Mouse (Mus musculus) cerebellum, adult 9-11 months (tissue): ENCODE measurements around the gene Adprhl2.

Experiments
- DNase-seq: peaks from one replicate; pipeline ENCODE4 v3.0.0; 2022

Gene Adprhl2

DNA sequence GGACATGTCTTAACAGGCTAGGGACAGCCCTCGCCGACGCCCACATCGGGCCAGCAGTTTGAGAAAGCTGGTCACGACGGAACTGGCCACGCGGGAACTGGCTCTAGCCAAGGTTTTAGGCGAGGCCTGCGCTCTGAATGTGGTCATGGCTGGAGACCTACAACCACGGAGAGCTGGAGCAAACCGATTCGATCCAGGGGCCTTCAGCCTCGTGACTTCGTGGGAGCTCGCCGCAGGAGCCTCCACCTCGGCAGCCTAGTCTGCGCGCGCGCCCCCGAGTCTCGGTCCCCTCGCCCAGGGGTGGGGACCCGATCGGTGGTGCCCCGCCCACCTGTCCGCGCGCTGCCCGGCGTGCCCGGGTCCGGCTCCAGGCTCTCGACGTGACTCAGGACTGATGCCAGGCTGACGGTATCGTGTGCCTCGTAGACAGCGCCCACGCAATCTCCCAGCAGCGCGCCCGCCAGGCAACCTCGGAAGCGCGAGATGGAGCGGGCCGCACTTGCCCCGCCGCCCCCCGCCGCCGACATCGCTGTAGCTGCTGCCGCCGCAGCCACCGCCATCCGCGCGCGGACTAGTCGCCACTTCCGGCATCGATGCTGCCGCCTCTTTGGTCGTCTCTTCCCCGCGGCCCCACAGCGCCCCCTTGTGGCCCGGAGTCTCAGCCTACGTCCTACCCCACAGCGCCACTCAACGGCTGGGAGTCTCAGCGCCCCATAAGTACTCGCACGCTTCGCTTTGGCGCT is at the start of gene Adprhl2:
Gene Adprhl2, minus strand, starts transcription at position 593 of the 743 bp plus-strand sequence.
- DNase-seq = peak; percentile 97

DNA sequence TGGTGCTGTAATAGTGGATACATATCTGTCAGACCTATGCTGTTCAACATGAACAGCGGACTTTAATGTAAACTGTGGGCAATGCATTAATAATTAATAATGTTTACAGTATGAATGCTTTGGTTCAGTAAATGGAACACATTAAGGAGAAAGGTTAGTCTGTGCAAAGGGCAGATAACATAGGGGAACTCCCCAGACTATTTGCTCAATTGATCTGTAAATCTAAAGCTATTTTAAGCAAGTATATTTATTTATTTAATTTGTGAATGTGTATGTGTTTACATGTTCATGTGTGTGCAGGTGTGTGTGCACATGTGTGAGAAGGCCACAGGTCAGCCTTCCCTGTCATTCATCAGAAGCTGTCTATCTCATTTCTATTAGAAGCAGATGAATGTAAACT is 38.6 kb upstream of the Adprhl2 start:
- DNase-seq = no peak

DNA sequence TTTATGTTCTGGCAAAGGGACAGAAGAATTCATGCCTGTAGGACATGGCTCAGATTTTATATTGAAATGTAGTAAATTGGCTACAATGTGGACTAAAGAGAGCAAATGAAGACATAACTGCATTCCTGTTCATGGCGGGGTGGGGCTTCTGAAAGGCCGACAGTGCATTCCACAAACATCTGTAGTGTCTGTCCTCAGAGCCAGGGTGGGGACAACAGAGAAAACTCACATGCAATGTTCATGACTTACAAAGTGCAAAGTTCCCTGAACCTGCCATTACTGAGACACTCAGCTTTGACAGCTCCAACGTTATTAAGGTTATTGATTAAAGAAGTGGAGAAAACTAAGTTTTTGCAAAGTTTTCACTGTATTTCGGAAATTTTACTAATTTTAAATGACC is 21.9 kb upstream of the Adprhl2 start:
- no peak for DNase-seq

DNA sequence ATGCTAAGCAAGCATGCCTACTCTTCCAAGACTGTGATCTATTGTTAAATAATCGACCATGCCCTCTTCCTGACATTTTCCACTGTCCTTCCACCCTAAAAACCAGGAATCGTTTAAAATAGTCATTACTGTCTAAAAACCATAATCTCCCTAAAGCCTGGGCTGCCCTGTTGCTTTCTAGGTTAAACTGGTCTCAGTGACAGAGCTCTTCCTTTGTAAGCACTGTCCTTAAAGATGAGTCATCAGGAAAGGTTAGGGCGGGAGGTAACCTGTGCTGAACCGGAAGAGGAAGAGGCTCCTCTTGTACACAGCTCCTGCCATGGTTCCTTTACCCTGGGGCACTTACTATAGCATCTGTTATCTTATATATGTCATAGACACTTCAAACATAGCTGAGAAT is 18.0 kb upstream of the Adprhl2 start:
- DNase-seq = no peak

DNA sequence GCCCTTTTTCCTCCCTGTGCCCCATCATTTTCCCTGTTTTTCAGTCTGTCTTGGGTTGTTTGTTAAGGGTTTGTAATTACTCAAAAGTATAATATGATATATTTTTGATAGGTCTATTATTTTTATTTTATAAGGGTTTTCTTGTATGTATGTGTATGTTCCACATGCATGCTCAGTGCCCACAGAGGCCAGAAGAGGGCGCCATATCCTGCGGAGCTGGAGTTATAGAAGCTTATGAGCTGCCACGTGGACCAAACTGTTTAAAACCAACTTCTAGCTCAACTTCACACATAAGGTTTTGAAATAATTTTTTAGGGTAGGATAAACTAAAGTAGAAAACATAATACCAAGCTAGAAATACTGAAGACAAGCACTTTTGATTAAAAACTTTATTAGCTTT is 10.9 kb upstream of the Adprhl2 start:
- DNase-seq = no peak

DNA sequence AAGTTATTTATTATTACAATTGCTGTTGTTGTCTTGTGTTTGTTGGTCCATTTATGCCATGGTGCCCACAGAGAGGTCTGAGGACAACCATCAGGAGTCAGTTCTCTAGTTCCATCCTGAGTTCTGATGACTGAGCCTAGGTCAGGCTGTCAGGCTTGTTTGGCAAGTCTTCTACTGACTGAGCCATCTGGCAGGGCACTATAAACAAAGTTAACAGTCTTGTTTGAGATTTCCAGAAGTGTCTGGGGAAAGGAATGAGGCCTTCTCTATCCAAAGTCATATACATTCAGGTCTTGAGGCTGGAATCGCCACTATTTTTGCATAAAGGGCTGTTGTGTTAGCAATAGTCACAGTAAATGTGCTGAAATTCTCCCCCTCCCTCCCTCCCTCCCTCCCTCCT is 10.2 kb upstream of the Adprhl2 start:
- no peak for DNase-seq

DNA sequence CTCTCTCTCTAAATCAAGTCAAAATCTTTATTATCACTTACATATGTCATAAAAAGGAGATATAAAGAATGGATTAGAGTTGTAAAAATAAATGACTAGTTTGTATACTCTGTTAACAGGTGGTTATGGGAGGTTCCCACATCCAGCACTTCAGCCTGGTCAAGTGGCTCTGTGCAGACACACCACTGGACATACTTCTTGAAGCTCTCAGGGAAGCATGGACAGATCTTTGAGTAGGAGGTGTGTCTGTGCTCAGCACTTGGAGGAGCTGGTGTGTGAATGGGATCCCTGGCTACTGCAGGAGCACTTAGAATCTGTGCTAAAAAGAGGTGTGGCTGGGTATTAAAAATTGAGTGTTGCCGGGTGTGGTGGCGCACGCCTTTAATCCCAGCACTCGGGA is 8.8 kb upstream of the Adprhl2 start:
- no peak for DNase-seq

DNA sequence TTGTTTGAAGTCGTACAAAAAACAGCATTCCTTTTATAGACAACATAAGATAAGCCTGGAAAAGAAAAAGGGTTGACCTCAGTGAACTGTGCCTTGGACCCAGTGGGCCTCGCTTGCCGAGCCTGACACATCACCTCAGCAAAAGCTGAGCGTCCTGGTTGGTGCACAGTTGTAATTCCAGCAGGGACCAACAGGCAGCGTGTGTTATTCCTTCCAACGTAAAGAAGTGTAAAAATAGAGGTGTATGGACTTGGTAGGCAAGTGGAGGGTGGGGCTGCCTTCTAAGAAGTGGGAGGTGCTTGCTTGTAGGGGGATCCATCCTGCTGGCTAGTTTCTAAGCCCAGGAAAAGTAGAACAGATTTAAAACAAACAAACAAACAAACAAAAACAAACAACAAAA is 4.5 kb upstream of the Adprhl2 start:
- DNase-seq = no peak

DNA sequence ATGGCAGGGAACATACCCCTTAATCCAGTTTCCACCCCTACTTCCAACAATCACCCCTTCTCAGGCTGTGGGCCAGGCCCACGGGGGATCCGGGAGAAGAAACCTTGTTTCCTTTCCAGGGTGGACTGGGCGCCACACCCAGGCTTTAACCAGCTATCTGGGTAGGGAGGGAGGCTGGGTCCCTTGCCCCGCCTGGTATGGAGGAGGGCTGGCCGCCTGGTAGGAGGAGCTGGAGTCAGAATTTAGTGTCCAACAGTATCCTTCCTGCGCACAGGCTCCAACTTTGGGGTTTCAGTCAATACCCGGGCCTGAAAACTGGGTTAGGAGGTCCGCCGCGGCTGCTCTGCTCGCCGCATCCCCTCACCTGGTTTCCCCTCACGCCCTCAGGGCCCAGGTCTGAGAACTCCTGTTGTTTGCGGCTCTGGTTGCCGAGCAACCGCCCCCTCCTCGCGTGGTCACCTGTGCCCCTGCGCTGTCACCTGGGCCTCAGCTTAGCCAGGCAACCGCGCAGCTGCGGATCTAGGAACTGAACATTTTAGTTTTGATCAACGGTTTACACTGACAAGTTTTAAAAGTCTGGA is 3.9 kb upstream of the Adprhl2 start, which contains the start of gene Tekt2:
Gene Tekt2, minus strand, starts transcription at position 408 of the 581 bp plus-strand sequence.
- DNase-seq = no peak

DNA sequence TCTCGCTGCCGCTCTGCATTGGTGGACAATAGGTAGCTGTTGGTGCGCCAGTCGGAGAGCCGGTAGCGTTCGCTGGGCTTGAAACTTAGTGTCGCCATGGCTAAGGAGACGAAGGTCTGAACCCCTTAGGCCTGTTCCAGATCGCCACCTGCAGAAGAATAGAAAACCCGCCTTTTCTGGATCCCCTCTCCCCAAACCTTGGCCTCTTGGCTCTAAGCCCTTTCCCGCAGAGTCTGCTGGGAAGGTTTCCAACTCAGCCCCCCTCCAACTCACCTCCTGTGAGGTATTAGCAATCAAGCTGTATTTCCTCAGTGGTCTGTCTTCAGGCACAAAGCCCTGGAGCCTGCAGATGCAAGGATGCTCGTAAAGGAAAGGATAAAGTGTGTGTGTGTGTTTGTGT is 3.4 kb upstream of the Adprhl2 start:
- no peak for DNase-seq

DNA sequence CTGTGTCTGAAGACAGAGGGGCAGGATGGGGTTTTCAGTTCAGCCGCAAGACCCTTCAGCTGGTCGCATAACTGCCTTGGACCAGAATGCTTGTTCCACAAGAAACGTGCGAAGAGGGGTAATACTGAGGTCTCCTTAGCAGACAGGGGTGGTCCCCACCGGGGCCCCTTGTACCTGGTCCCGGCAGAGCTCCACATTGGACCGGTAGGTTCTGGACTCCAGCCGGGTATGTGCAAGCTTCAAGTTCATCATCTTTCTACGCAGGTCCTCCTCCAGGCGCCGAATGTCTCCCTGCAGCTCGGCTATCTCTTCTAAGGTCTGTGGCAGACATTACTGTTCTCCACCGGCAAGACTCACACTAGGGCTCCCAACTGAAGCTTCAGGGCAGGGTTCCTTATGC is 1.1 kb upstream of the Adprhl2 start:
- DNase-seq = peak; percentile 58

DNA sequence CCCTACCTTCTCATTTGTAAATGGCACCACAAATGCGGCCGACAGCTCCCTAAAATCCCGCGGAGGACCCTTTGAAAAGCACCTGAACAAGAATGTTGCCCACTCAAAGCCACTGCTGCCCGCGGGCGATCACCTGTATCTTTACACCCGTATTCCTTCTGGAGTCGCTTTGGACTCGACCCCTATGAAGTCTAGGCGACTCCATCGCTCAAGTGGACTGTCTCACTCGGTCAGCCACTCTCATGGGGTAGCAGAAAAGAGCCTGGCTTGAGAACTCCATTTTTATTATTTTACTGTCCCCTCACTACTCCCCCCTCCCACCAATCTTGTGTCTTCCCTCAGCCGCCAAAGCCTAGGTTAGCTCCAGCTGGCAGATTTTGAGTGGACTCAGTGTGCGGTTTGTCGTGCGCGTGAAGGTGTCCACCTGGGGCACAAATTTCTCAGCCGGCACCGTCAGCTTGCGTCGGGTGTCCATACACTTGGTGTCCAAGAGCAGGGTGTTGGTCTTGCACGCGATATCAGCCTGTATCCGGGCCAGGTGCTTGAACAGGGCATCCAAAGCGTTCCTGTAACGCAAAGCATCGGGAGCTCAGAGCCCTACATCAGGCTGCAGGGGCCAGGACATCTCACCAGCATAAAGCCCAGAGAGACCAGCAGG is 480 bp upstream of the Adprhl2 start:
- DNase-seq = peak; percentile 71

DNA sequence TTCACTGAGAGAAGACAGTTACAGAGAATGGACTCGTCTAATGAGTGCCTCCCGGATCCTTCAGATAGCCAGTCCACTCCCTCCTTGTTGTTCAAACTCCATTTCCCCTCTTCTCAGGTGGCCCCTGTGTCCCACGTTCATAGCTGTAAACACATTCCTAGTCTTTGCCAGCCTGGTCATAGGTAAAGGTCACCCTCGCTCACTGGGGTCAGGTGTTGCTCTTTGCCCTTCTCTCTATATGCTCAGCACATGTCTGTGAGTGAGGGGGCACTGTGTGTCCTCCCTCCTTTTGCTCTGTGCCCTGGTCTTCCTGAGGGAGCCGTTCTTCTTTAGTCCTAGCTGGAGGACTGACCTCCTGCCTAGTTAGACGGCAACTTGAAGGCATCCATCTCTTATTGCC is 1.7 kb downstream of the Adprhl2 start:
- no peak for DNase-seq

DNA sequence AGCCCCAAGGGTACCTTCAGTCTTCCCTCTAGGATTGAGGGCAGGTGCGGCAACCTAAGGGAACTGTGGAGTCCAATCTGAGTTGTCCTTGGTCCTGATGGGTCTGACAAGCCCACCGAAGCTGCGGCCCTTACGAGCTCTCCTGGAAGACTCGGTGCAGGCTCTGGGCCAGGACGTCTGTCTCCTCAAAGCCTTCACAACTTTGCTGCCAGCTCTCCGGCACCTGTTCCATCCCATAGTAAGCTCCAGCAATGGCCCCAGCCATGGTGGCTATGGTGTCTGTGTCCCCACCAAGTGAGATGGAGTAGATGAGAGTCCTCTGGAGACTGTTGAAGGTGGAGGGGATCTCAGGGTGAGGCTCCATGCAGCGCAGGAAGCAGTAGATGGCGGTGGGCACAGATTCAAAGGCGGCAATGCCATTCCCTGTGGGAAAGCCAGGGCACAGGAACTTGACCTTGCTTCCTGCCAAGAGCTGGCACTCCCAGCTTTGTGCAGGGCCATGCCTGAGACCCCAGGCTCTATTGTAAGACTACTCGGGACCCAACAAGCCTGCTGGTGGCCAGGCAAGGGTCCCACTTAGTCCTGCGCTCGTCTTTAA is 5.0 kb downstream of the Adprhl2 start:
- peak; percentile 40 for DNase-seq

DNA sequence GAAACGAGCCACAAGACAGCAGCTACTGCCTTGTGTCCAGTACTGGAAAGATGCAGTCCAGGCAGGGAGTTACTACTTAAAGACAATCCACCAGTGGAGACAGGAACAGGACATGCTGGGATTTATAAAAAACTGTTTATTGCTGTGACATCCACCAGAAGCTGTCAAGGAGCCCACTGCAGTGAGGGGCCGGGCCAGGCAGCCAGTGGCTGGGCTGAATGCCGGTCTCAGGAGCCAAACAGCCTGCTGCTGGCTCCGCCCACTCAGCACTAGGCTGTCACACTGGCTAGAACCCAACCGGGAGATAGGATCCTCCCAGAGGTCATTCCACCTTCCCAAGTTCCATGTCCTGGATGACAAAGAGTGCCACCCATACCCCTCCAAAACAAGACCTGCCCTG is 5.6 kb downstream of the Adprhl2 start:
- peak; percentile 47 for DNase-seq

DNA sequence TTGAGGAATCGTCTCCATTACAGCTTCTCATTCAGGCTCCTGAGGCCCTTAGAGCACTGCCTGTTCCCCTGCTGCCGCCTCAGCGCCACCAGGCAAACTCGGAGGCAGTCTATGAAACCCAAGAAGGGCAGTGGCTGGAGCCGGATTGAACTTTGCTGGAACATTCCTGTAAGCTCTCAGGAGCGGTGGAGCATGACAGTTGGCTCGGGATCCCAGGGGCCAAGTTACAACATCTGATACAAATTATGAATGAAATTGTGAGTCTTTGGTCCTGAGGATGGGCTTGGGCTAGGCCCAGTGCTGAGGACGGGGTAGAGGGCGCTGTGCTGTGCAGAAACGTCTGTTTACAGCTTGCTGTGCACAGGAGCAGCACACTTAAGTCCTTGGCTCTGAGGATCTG is 7.1 kb downstream of the Adprhl2 start:
- peak; percentile 13 for DNase-seq

DNA sequence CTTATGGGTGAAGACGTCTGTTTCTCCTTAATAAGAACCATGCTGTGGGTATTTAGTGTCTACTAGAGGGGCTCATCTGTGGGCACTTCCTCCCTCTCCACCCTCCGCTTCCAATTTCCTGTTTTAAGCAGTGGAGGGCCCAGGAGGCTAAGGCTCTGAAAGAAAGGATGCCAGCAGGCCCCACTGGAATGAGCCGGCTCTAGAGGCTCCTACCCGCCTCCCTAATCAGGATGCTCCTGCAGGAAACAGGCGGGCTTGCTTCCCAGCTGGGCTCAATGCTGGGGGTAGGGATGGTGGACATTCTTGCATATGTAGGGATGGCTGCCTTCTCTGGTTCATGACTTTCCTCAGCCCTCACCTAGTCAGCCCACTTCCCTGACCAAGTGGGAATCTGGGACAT is 8.3 kb downstream of the Adprhl2 start:
- no peak for DNase-seq

DNA sequence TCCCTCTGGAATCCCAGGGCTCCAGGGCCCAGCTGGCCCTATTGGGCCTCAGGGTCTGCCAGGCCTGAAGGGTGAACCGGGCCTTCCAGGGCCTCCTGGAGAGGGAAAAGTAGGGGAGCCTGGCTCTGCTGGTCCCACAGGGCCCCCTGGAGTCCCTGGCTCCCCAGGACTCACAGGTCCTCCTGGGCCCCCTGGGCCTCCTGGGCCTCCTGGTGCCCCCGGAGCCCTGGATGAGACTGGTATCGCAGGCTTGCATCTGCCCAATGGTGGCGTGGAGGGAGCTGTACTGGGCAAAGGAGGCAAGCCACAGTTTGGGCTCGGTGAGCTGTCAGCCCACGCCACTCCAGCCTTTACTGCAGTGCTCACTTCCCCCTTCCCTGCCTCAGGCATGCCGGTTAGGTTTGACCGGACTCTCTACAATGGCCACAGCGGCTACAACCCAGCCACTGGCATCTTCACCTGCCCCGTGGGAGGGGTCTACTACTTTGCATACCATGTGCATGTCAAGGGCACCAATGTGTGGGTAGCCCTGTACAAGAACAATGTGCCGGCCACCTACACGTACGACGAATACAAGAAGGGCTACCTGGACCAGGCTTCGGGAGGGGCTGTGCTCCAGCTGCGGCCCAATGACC is 9.8 kb downstream of the Adprhl2 start:
- no peak for DNase-seq

DNA sequence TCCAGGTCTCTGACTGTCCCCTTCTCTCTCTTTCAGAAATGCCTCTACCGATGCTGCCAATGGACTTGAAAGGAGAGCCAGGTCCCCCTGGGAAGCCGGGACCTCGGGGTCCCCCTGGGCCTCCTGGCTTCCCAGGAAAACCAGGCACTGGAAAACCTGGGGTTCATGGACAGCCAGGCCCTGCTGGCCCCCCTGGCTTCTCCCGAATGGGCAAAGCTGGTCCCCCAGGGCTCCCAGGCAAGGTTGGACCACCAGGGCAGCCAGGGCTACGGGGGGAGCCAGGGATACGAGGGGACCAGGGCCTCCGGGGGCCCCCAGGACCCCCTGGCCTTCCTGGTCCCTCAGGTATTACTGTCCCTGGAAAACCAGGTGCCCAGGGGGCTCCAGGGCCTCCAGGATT is 11.2 kb downstream of the Adprhl2 start:
- DNase-seq = peak; percentile 49

DNA sequence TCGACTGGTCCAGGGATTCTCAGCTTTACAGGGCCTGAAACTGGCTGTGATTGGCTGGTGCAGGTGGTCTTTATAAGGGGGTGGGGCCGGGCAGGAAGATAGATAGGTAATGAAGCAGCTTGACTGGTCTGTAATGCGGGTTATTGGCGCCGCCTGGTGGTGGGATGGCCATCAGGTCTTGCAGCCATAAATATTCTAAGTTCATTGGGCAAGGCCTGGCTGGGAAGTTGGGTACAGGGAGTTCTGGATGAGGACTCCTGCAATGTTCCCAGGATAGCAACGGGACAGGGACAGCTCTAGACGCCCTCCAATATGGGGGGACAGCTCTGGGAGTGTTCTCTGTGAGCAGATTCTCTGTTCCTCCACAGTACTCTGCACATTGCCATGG is 11.6 kb downstream of the Adprhl2 start:
- DNase-seq = peak; percentile 91

DNA sequence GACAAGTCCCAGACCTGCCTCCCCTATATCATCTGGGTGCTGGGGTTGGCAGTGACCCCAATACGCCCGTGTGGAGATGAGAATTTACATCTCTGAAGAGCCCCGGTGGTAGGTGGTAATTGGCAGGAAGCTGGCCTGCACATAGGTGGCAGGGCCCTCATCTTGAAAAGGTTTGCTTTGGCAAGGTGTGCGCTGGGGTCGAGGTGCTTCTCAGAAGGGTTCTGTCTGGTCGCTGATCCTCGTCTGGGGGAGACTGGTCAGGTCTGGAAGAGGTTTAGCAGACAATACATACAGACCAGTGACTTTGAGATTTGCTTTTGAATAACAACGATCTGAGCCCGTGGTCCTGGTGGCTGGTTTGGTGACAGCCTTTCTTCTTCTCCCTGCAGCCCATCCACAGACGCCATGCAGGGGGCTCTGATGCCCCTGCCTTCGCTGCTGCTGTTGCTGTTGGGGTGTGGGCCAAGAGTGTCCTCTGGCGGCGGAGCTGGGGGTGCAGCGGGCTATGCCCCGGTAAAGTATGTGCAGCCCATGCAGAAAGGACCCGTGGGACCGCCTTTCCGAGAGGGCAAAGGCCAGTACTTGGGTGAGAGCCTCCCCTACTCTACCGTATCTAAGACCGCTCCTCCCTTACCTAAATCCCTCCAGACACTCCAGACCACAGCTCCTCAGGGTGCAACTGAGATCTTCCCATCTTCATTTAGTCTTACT is 12.1 kb downstream of the Adprhl2 start:
- peak; percentile 46 for DNase-seq

DNA sequence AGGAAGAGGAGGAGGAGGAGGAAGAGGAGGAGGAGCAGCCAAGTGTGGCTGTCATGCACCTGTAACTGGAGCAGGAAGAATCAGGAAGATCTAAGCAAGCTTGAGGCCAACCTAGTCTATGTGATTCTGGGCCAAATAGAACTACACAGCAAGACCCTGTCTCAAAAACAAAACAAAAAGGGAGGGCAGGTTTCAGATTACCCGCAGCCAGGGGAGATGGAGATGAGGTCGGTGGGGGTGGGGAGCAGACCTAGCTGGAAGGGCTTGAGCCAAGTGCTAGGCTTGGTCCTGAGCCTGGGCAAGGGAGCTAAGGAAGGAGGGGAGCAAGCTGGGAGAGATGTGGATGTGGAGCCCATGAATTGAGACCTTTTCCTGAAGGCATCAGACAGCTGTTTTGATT is 14.7 kb downstream of the Adprhl2 start:
- no peak for DNase-seq

DNA sequence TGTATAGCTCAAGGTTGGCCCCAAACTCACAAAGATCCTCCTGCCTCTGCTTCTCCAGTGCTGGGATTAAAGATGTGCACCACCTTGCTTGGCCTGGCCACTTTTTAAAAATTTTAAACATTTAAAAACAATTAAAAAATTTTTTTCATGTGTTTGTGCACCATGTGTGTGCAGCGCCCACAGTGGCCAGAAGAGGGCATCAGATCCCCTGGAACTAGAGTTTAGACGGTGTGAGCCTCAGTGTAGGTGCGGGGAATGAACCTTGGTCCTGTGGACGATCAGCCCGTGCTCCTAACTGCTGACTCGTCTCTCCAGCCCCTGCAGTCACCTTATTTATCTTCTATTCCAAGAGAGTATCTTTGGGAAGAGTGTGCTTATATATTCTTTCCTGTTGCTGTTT is 15.4 kb downstream of the Adprhl2 start:
- DNase-seq = no peak
